Mouse (Mus musculus) E14TG2a.4 (cell line): ENCODE measurements around the gene Timm50.

ENCODE experiments used
- CTCF ChIP-seq: conservative IDR thresholded peaks from 2 replicates; pipeline ENCODE4 v1.5.1; 2014; ENCODE audit warnings: low read length
- NANOG ChIP-seq: IDR thresholded peaks from 2 replicates; pipeline ENCODE4 v1.6.1; 2014; ENCODE audit warnings: borderline replicate concordance, low read length, mixed read lengths
- POU5F1 ChIP-seq: IDR thresholded peaks from 2 replicates; pipeline ENCODE4 v1.6.1; 2014; ENCODE audit warnings: low read length, borderline replicate concordance

GRCm38 (mm10) chr7:28267129-28268041, 44.5 kb downstream of the Timm50 start, which contains the start of gene Eid2:
- TF ChIP-seq CTCF (peak; percentile 73), POU5F1 (no peak), NANOG (no peak)
